Mouse (Mus musculus): ENCODE measurements around the gene Hist1h2ad.
A peak's percentile ranks its signal among the peaks of the same experiment; 100 is the strongest.
"Not testable (repeated sequence)": the region's sequence is repeated elsewhere in the genome, so short reads cannot be mapped to it uniquely, and the experiment has no call there.

The Hist1h2ad gene

DNA sequence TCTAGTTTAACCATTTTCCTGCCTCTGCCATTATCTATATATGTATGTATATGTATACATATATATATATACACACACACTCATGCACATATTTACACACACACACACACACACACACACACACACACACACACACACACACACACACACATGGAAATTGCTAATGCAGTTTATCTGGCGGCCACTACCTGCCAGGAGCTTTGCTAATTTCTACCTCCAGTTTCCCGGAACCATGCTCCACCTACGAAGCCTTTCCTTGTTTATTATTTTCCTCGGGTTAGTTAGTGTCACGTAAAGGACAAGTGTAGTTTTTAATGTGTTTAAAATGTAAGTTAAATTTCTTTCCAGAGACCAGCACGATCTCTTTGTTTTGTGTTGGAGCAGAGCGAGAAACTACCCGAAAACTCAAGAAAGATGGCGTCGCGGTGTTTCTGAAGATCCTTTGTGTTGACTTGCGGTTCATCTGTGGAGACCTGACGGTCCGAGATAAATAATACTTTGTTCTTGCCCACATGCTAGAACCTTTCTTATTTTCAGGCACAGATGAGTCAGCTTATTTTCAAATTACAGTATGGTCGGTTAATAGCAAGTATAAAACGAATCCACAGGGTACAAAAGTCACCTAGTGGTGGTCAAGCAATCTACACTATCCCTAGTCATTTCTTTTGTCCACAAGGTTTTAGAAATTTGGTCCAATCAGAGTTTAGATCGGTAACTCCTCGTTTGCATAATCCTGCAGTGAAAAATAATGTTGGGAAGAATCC, 11.3 kb upstream of the Hist1h2ad start:
- DNase-seq (ENCODE audit: low spot score in 2 of 2) = no peak

DNA sequence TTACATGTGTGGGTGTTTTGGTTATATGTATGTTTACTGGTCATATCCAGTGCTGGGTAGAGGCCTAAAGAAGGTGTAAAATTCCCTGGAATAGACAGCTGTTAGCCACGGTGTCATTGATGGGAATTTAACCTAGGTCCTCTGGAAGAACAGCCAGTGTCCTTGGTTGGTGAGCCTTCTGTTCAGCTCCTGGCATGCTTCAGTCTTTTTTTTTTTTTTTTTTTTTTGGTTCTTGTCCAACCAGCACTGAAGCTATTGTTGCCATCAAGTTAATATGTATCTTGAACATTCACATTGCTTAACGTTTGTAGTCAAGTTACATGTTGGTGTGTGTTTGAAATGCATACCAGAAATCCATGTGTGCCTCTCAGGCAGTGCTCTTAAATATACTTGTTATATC, 9.7 kb upstream of the Hist1h2ad start:
- no peak for DNase-seq (ENCODE audit: low spot score in 2 of 2)

DNA sequence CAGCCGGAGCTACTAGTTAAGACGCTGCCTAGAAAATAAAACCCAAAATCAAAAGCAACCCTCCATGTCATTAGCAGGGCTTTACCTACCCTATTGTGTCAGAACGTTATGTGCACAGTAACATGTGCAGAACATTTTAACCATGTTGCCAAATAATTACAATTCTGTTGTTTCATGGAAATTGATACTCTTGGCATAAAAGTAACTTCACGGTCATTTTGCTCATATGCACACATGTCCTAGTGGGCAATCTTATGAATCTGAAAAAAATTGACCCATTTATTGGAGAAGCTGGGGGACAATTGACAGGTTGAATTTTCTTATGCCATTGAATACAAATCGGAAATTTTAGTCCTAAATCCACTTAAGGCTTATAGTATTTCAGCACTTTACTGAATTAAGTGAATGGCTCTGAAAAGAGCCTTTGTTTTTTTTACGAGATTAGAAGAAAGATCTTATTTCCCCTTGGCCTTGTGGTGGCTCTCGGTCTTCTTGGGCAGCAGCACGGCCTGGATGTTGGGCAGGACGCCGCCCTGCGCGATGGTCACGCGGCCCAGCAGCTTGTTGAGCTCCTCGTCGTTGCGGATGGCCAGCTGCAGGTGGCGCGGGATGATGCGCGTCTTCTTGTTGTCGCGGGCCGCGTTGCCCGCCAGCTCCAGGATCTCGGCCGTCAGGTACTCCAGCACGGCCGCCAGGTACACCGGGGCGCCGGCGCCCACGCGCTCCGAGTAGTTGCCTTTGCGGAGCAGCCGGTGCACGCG, 3.7 kb upstream of the Hist1h2ad start:
- DNase-seq (ENCODE audit: low spot score in 2 of 2) = not testable (repeated sequence)

DNA sequence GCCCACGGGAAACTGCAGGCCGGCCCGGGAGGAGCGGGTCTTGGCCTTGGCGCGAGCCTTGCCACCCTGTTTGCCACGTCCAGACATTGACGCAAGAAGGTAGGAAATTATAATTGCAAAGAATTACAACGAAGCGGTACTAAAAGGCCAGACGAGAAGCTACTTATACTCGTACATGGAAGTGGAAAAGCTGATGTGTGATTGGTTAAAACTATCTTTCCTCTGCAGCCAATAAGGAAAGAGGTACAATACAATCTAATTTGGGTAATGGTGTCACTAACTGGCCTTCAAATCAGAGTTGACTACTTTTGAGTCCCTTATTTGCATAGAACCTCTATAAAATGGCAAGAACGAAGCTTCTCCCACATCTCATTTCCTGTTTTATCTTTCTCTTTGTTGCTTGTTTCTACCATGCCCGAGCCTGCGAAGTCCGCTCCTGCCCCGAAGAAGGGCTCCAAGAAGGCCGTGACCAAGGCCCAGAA, 3.1 kb upstream of the Hist1h2ad start, which contains the start of the genes Hist1h2ae and Hist1h2bg:
Gene Hist1h2ae, minus strand, starts transcription at position 199 of the 482 bp plus-strand sequence.
Gene Hist1h2bg, plus strand, starts transcription at position 375 of the 482 bp plus-strand sequence.
- peak in 1 of 2 experiments; percentile 54 for DNase-seq (ENCODE audit: low spot score in 2 of 2)

DNA sequence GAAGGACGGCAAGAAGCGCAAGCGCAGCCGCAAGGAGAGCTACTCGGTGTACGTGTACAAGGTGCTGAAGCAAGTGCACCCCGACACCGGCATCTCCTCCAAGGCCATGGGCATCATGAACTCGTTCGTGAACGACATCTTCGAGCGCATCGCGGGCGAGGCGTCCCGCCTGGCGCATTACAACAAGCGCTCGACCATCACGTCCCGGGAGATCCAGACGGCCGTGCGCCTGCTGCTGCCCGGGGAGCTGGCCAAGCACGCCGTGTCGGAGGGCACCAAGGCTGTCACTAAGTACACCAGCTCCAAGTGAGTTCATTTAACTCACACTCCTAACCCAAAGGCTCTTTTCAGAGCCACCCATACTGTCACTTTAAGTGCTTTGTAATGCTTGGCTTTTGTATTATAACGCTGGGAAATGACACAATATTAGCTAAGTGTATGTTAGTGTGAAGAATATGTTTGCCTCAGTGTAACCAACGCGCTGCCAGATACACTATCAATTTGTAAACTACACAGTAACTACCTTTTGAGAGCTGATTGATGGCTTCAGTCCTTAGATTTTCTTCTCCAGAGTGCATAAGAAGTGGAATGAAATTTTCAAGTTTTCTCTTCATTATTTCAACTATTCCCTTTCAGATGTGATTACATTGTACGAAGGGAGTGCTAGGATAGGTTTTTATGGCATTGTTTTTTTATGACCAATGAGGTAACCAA, 2.5 kb upstream of the Hist1h2ad start:
- DNase-seq (ENCODE audit: low spot score in 2 of 2) = not testable (repeated sequence)

DNA sequence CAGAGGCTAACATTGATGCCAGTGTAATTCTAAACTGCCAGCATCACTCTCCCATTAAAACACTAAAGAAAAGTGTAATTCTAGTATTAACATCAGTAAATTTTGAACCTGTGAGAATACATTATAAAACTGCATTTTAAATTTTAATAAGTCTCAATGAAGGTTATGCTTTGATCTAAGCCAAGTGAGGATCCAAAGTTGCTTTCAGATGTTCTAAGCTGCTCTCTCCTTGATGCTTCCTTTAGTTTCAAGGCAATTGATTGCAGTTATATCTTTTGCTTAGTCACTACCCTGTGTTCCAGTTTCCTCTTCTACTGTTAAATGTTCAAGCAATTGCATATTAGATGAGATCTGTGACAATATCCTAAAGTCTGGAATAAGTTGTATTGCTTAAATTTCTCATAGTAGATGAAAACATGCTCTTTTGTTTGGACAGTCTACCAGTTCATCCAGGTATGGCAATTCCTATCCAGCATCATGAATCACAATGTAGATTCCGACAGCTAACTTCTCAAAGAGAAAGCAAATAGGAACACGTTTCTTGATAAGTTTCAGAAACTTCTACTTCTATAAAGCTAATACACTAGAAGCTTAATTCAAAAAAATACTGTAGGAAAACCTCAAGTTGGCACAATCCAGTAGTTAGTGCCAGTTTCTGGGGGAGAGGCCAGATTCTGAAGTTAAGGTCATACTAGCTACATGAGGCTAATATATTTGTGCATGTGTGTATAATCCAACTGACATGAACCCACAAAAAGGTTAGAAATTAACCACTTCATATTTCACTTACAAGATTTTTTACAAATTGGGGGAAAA, 1.8 kb upstream of the Hist1h2ad start:
- no peak for DNase-seq (ENCODE audit: low spot score in 2 of 2)

DNA sequence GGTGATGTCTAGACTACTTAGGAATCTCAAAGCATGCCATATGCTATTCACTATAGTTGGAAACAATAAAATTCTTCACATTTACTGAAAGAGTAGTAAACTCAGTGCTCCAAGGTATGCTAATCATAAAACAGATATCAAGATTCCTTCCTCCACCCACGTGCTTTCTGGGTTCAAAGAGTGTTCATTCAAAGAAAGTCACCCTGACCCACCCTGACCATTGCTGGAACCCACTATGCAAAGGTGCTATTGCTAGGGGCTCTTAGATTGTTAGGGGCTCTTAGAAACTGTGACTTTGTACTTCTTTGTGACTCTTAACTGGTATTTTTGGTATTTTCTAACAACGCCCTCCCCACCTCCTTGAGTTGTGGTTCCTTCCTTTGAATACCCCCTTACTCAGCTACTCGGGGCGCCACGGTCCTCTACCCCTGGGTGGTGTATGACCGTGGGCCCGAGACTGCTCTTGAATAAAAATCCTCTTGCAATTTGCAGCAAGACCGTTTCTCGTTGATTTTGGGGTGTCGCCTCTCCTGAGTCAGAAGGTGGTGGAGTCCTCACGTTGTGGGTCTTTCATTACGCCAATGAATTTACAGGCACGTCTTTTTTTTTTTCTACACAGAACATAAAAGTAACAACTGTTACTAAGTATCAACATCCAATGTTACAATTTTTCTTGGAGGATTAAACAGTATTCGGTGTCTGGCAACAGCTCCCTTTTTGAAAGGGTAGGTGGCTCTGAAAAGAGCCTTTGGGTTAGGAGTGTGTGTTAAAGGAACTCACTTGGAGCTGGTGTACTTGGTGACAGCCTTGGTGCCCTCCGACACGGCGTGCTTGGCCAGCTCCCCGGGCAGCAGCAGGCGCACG, 915 bp upstream of the Hist1h2ad start:
- not testable (repeated sequence) for DNase-seq (ENCODE audit: low spot score in 2 of 2)

DNA sequence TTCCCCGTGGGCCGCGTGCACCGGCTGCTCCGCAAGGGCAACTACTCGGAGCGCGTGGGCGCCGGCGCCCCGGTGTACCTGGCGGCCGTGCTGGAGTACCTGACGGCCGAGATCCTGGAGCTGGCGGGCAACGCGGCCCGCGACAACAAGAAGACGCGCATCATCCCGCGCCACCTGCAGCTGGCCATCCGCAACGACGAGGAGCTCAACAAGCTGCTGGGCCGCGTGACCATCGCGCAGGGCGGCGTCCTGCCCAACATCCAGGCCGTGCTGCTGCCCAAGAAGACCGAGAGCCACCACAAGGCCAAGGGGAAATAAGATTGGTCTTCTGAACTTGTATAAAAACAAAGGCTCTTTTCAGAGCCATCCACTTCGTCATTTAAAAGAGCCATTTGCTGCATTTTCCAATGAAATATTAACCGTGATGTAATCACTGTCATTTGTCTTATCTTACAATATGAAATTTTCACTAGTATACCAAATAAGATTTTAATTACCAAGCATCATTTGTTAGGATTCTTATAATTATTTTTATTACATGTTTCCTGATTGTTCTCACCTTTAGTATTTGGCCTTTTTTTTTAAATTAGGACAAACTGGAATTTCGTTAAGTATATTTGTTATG, 477 bp downstream of the Hist1h2ad start:
- DNase-seq (ENCODE audit: low spot score in 2 of 2) = not testable (repeated sequence)

DNA sequence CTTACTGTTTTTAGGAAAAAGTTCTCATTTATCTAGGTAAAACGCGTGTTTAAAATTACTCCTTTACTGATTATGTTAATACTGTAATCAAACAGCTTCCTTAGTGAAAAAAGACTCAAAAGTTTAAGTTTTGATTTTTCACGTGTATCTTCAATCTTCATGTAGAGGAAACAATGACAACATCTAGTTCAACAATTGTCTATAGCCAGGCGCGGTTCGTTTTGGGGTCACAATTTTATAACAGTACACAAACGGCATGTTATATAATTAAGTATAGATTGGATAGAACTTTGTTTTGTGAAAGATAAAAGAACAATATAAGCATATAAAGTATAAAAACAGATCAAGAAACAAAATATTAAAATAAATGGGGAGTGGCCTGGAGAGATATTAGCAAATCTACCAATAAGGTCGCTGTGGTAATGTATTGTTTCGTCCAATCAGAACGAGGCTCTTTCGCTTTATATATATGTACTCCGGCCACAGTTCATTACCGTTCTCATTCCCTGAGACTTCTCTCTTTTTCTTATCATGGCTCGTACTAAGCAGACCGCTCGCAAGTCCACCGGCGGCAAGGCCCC, 1.2 kb downstream of the Hist1h2ad start, which contains the start of gene Hist1h3d:
Gene Hist1h3d, plus strand, starts transcription at position 493 of the 581 bp plus-strand sequence.
- DNase-seq (ENCODE audit: low spot score in 2 of 2) = no peak

DNA sequence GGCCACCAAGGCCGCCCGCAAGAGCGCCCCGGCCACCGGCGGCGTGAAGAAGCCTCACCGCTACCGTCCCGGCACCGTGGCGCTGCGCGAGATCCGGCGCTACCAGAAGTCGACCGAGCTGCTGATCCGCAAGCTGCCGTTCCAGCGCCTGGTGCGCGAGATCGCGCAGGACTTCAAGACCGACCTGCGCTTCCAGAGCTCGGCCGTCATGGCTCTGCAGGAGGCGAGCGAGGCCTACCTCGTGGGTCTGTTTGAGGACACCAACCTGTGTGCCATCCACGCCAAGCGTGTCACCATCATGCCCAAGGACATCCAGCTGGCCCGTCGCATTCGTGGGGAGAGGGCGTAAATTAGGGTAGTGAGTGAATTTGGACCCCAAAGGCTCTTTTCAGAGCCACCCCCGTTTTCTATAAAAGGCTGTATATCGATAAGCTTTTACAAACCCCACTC, 1.7 kb downstream of the Hist1h2ad start:
- DNase-seq (ENCODE audit: low spot score in 2 of 2) = not testable (repeated sequence)

DNA sequence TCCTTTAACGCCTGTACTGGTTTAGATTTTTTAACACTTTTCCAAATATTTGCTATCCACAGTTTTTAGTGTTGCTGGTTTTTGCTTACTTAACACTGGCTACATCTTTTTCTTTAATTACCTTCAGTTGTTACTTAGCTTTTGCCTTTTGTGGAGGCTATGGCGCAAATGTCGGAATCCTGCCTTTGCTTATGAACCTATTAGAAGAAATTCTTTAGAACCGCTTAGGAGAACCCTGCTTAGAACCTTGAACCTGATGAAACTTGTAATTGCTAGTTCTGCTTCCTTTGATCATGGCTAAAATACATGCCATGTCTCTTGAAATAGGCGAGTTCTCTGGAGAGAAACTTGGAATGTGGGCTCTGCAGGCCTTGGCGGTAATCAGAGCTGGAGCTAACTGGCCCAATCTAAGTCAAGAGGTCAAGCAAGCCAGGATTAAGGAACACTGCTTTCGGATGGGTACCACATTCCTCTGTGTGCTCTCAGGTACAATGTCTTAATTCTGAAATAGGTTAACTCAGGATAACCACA, 2.2 kb downstream of the Hist1h2ad start:
- no peak for DNase-seq (ENCODE audit: low spot score in 2 of 2)

DNA sequence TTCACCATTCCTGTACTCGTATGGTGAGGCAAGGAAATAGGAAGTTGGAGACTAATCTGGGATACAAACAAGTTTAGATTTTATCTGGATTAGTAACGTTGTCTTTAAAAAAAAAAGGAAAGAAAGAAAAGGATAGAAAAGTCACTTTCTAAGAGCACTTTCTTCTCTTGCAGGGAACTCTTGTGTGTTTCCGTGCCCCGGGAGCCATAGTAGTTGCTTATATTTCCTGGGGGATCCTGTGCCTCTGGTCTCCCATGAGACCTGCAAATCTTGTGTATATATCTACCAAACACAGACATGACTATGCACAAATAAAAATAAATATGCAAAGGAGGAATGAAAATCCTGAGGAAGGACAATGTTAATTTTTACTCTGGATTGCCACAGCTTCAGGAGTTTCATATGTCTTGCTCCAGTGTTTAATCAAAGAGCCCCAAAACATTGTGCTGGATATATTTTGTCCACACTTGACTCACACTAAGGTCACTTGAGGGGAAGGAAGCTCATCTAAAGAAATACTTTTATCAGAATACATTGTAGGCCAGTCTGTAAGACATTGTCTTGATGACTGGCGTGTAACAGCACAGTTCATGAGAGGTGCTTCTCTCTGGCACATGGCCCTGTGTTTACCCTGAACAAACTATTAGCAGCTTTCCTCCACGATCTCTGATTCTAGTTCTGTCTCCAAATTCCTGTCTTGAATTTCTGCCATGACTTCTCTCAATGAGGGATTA, 2.9 kb downstream of the Hist1h2ad start:
- DNase-seq (ENCODE audit: low spot score in 2 of 2) = no peak

DNA sequence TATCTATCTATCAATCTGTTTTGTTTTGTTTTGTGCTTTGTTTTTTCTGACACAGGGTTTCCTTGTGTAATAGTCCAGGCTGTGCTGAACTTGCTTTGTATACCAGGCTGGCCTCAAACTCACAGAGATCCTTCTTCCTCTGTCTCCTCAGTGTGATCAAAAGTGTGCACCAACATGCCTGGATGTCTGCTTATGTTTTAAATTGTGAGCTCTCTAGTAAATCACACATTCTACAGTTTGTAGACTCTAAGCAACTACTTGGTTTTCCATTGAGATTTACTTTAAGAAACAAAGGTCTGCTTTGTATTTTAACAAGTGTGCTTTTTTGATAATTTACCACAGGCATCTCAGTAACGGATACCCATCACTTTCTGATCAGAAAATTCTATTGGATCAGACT, 3.7 kb downstream of the Hist1h2ad start:
- no peak for DNase-seq (ENCODE audit: low spot score in 2 of 2)

DNA sequence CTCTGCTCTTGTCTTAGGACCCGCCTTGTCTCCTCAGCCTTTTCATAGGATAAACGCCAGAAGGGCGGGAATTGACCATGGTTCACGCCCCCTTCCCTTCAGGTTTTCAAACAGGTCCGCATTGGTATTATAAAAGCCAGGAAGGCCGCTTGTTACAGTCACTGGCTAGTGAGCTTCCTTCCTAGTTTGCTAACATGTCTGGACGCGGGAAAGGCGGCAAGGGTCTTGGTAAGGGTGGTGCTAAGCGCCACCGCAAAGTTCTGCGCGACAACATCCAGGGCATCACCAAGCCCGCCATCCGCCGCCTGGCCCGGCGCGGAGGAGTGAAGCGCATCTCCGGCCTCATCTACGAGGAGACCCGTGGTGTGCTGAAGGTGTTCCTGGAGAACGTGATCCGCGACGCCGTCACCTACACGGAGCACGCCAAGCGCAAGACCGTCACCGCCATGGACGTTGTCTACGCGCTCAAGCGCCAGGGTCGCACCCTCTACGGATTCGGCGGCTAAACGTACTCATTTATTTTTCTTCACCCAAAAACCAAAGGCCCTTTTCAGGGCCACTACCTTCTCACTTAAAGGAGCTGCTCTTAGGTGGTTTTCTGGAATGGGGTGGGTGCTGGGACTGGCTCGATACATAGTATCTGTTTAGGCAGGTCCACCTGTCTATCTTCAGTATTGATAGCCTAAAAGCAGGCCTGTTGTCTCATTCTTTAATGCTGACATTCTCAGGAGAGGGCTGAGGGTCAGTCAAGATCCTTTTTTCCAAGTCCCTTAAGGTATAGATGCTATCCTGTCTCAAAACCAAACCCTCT, 7.4 kb downstream of the Hist1h2ad start, which contains the start of gene Hist1h4d:
Gene Hist1h4d, plus strand, starts transcription at position 191 of the 811 bp plus-strand sequence.
- DNase-seq (ENCODE audit: low spot score in 2 of 2) = peak; percentile 98 to 100

DNA sequence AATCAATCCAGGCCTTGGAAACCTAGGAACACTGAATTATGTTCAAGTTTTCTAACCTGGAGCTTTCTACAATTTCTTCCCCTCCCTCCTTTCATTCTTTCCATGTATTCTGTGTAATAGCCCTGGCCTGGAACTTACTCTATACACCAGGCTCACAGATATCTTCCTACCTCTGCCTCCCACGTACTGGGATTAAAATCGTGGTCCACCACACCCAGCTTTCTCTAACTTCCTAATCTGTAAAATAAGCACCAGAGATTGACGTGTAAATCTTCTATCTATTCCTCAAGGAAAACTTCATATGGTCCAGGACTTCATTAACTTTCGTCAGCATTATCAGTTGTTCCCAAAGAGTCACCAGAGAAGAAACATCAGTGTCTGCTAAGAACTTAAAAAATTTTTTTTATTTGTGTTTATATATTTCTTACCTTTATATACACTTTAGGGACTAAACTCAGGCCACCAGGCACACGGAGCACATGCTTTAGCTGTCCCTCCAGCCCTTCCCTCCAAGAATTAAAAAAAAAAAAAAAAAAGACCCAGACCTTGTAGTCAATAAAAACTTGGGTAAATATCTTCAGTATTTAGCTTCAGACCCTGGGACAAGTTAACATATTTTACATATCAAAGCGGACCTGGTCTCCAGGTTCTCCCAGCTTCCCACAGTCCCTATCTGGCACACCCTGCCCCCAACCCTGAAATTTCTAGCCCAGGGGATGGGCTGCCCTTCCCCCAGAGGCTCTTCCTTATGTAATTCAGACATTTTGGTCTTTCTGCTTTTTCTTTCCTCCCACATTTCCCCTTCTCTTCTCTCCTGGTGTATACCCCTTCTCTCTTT, 8.3 kb downstream of the Hist1h2ad start:
- no peak for DNase-seq (ENCODE audit: low spot score in 2 of 2)

DNA sequence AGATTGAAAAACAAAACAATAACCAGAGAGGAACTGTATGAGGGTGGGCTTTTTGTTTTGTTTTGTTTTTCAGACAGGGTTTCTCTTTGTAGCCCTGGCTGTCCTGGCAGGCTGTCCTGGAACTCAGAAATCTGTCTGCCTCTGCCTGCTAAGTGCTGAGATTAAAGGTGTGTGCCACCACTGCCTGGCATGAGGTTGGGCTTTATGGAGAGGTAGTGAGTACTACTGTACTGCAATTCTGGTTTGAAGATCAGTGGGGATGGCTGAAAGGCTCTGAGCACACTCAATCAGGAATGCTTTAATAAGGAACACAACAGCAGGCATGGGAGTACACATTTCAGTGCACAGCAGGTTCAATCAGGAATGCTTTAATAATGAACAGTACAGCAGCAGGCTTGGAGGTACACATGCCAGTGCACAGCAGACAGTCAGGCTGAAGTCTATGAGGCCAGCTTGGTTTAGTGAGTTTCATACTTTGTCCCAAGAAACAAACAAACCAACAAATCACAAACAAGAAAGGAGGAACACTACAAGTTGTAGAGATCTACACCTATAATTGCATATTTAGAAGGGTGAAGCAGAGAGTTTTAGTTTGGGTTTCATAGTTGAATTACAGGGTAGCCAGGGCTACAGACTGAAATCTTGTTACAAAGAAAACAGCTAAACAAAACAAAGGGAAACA, 9.3 kb downstream of the Hist1h2ad start:
- DNase-seq (ENCODE audit: low spot score in 2 of 2) = no peak
